Mouse (Mus musculus) ZHBTc4 (cell line): ENCODE results near the gene Atp6v1b1.

Source experiments
- DNase-seq: peaks from one replicate; pipeline ENCODE4 v3.0.0-alpha.2; 2011; ENCODE audit warnings: low read depth, low spot score

The Atp6v1b1 gene

GRCm38 (mm10) chr6:83715461-83716196 lies 27.2 kb upstream of the Atp6v1b1 start:
- peak; percentile 44 for DNase-seq

- DNase-seq = no peak
These were observed 25.8 kb upstream of the Atp6v1b1 start for GRCm38 (mm10) chr6:83717026-83717425.

- no peak for DNase-seq
These were observed 20.3 kb upstream of the Atp6v1b1 start for GRCm38 (mm10) chr6:83722526-83722925.

GRCm38 (mm10) chr6:83727178-83727577 lies 15.6 kb upstream of the Atp6v1b1 start:
- peak; percentile 76 for DNase-seq

- DNase-seq = peak; percentile 77
These were observed 14.3 kb upstream of the Atp6v1b1 start for GRCm38 (mm10) chr6:83728488-83728887.

GRCm38 (mm10) chr6:83729350-83729970 lies 13.3 kb upstream of the Atp6v1b1 start:
- no peak for DNase-seq

- DNase-seq = peak; percentile 87
These were observed 11.7 kb upstream of the Atp6v1b1 start for GRCm38 (mm10) chr6:83731128-83731527.

- peak; percentile 66 for DNase-seq
These were observed 5.5 kb upstream of the Atp6v1b1 start for GRCm38 (mm10) chr6:83737311-83737710.

GRCm38 (mm10) chr6:83738596-83738995 lies 4.2 kb upstream of the Atp6v1b1 start:
- DNase-seq = no peak

GRCm38 (mm10) chr6:83743212-83743611 lies 422 bp downstream of the Atp6v1b1 start:
- no peak for DNase-seq

GRCm38 (mm10) chr6:83744126-83744525 lies 1.3 kb downstream of the Atp6v1b1 start:
- peak; percentile 68 for DNase-seq

GRCm38 (mm10) chr6:83744557-83744956 lies 1.8 kb downstream of the Atp6v1b1 start:
- DNase-seq = peak; percentile 61

GRCm38 (mm10) chr6:83745466-83745865 lies 2.7 kb downstream of the Atp6v1b1 start:
- no peak for DNase-seq

GRCm38 (mm10) chr6:83749286-83749685 lies 6.5 kb downstream of the Atp6v1b1 start:
- DNase-seq = no peak

- DNase-seq = peak; percentile 68
These were observed 7.4 kb downstream of the Atp6v1b1 start for GRCm38 (mm10) chr6:83750171-83750684.

GRCm38 (mm10) chr6:83756051-83756450 lies 13.3 kb downstream of the Atp6v1b1 start:
- no peak for DNase-seq

- DNase-seq = no peak
These were observed 19.6 kb downstream of the Atp6v1b1 start, which contains the start of gene Ankrd53 for GRCm38 (mm10) chr6:83762344-83762743. Gene Ankrd53, plus strand, starts transcription at chr6:83762644.

- DNase-seq = peak; percentile 90
These were observed 20.2 kb downstream of the Atp6v1b1 start for GRCm38 (mm10) chr6:83762880-83763431.

- no peak for DNase-seq
These were observed 24.2 kb downstream of the Atp6v1b1 start for GRCm38 (mm10) chr6:83766982-83767381.

- DNase-seq = no peak
These were observed 25.7 kb downstream of the Atp6v1b1 start for GRCm38 (mm10) chr6:83768485-83768884.

- no peak for DNase-seq
These were observed 31.3 kb downstream of the Atp6v1b1 start for GRCm38 (mm10) chr6:83774126-83774525.

GRCm38 (mm10) chr6:83774781-83775563 lies 32.2 kb downstream of the Atp6v1b1 start:
- peak; percentile 37 for DNase-seq
